Mouse (Mus musculus): Measurements from ENCODE around the gene Lst1. TPM values are rescaled to one million over a fixed set of nuclear protein-coding genes. Genes with fewer than 3 reads are reported as not detected.
A peak's percentile ranks its signal among the peaks of the same experiment; 100 is the strongest.

The Lst1 gene
- total and polyA plus RNA-seq, 3 experiments = 15.2 to 29.0 TPM; not detected in 1

DNA sequence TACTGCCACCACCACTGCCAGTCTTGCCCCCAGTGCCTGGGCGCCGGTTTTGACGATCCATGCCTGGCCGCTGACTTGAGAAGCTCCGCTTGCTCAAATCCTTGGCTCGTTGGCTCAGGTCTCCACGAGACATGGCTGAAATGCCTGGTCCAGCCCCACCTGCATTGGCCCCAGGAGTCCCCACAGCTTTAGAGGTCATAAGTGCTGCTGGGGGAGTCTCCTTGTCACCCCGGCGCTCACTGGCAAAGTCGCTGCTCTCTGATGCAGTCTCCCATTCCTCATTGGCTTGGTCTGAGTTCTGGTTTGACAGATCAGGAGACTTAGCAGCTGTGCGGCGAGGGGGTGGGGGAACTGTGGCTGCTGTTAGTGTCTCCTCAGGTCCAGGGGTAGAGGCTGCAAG is 32.8 kb downstream of the Lst1 start:
- Histone ChIP-seq H3K79me2 (ENCODE audit: control insufficient read depth, insufficient read depth, low read length, poor library complexity) (peaks cover 33% of the 10 kb centered on the region), H3K4me3 (ENCODE audit: control insufficient read depth in 1 of 2, insufficient read depth in 1 of 2, low read depth in 2 of 2, low read length in 2 of 2) (no peak overlapping the region), H3K27ac (ENCODE audit: control insufficient read depth, low read depth, low read length) (no peak overlapping the region), H3K27me3 (ENCODE audit: control insufficient read depth in 1 of 2, insufficient read depth in 2 of 2, low read length in 2 of 2) (no peaks in the 10 kb centered on the region), H3K9ac (ENCODE audit: control insufficient read depth, low read depth, low read length, poor library complexity, severe bottlenecking) (no peak overlapping the region), H3K9me3 (replicated peaks; ENCODE audit: insufficient read depth, low read length) (no peaks in the 10 kb centered on the region), H3K36me3 (ENCODE audit: control insufficient read depth in 1 of 2, insufficient read depth in 2 of 2, low read length in 2 of 2) (peaks cover 6 to 32% of the 10 kb centered on the region in 2 experiments), H3K4me1 (ENCODE audit: control insufficient read depth in 1 of 2, insufficient read depth in 2 of 2, low read length in 2 of 2) (no peaks in the 10 kb centered on the region)
- TF ChIP-seq EP300 (IDR thresholded peaks at IDR 0.05; ENCODE audit: low read depth in 1 of 2, low read length in 2 of 2) (no peak), CTCF (IDR thresholded peaks at IDR 0.05 in 2 of 3, conservative IDR thresholded peaks at IDR 0.05 in 1 of 3; ENCODE audit: control insufficient read depth in 1 of 3, insufficient read depth in 1 of 3, low read depth in 2 of 3, low read length in 3 of 3, poor library complexity in 1 of 3, severe bottlenecking in 1 of 3) (no peak), SIN3A (IDR thresholded peaks at IDR 0.05; ENCODE audit: low read length) (no peak), ELF1 (IDR thresholded peaks at IDR 0.05; ENCODE audit: low read depth, low read length) (no peak), POLR2AphosphoS2 (IDR thresholded peaks at IDR 0.05; ENCODE audit: low read length) (0 out of 2 replicates have a peak, but pooled peaks have one; percentile 3), USF2 (IDR thresholded peaks at IDR 0.05; ENCODE audit: borderline replicate concordance in 1 of 2, insufficient read depth in 1 of 2, low read depth in 1 of 2, low read length in 2 of 2) (no peak), HCFC1 (IDR thresholded peaks at IDR 0.05; ENCODE audit: low read depth, low read length) (no peak), MYC (IDR thresholded peaks at IDR 0.05; ENCODE audit: low read depth, low read length) (no peak)
- no peak for DNase-seq (ENCODE audit: low read depth, low spot score)

DNA sequence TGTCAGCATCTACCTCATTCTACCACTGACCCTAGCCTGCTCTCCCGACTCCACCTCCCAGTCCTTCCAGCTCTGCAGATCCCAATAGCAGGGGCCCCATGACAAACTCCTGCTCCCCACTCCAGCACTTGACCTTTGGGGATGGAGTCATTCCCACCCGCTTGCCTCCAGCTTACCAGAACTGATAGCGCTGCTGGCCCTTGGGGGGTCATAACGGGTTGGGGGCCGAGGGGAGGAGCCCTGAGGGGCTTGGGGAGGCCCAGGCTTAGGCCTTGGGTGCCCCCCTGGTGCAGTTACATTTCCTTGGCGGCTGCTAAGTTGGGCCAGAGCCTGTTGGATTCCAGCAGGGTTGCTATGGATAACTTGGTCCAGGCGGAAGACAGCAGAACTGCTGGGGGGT is 33.6 kb downstream of the Lst1 start:
- no peak for TF ChIP-seq ZMIZ1 (IDR thresholded peaks at IDR 0.05; ENCODE audit: low read depth, low read length)
- no peak for TF ChIP-seq GABPA (IDR thresholded peaks at IDR 0.05; ENCODE audit: low read depth, low read length)
- TF ChIP-seq POLR2AphosphoS2 (IDR thresholded peaks at IDR 0.05; ENCODE audit: low read length) = no peak
- peak in 1 of 2 experiments; percentile 28; a peak in 1 of 4 replicates for TF ChIP-seq POLR2A (IDR thresholded peaks at IDR 0.05; ENCODE audit: control insufficient read depth in 1 of 2, insufficient read depth in 1 of 2, low read depth in 1 of 2, low read length in 2 of 2, poor library complexity in 1 of 2)
- Histone ChIP-seq H3K36me3 (ENCODE audit: control insufficient read depth in 1 of 2, insufficient read depth in 2 of 2, low read length in 2 of 2) (peaks cover 7 to 26% of the 10 kb centered on the region in 2 experiments), H3K79me2 (ENCODE audit: control insufficient read depth, insufficient read depth, low read length, poor library complexity) (peaks cover 26% of the 10 kb centered on the region), H3K27ac (ENCODE audit: control insufficient read depth, low read depth, low read length) (no peak overlapping the region), H3K9me3 (replicated peaks; ENCODE audit: insufficient read depth, low read length) (no peaks in the 10 kb centered on the region), H3K27me3 (ENCODE audit: control insufficient read depth in 1 of 2, insufficient read depth in 2 of 2, low read length in 2 of 2) (no peaks in the 10 kb centered on the region), H3K4me1 (ENCODE audit: control insufficient read depth in 1 of 2, insufficient read depth in 2 of 2, low read length in 2 of 2) (no peaks in the 10 kb centered on the region), H3K4me3 (ENCODE audit: control insufficient read depth in 1 of 2, insufficient read depth in 1 of 2, low read depth in 2 of 2, low read length in 2 of 2) (no peak overlapping the region), H3K9ac (ENCODE audit: control insufficient read depth, low read depth, low read length, poor library complexity, severe bottlenecking) (no peak overlapping the region)
- DNase-seq (ENCODE audit: low read depth, low spot score) = no peak

DNA sequence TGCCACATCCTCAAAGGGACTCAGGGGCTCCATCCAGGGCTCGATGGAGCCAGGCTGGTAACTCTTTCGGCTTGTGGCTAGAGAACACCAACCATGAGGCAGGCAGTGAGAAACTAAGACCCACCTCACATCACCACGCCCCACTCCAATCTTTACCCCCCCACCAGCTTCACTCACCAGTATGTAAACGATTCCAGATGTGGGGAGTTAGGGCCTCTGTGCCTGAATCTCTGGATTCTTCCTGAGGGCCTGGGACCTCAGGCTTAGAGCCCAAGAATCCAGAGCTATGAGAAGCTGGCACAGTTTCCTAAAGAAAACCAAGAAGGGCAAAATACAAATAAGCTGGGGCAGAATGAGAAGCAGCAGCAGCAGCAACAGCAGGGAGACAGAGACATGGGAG is 34.3 kb downstream of the Lst1 start:
- Histone ChIP-seq H3K27me3 (ENCODE audit: control insufficient read depth in 1 of 2, insufficient read depth in 2 of 2, low read length in 2 of 2) (no peaks in the 10 kb centered on the region), H3K9ac (ENCODE audit: control insufficient read depth, low read depth, low read length, poor library complexity, severe bottlenecking) (no peak overlapping the region), H3K4me1 (ENCODE audit: control insufficient read depth in 1 of 2, insufficient read depth in 2 of 2, low read length in 2 of 2) (no peaks in the 10 kb centered on the region), H3K36me3 (ENCODE audit: control insufficient read depth in 1 of 2, insufficient read depth in 2 of 2, low read length in 2 of 2) (peaks cover 7 to 21% of the 10 kb centered on the region in 2 experiments), H3K27ac (ENCODE audit: control insufficient read depth, low read depth, low read length) (no peak overlapping the region), H3K79me2 (ENCODE audit: control insufficient read depth, insufficient read depth, low read length, poor library complexity) (peaks cover 23% of the 10 kb centered on the region), H3K9me3 (replicated peaks; ENCODE audit: insufficient read depth, low read length) (no peaks in the 10 kb centered on the region), H3K4me3 (ENCODE audit: control insufficient read depth in 1 of 2, insufficient read depth in 1 of 2, low read depth in 2 of 2, low read length in 2 of 2) (no peak overlapping the region)
- TF ChIP-seq USF2 (IDR thresholded peaks at IDR 0.05; ENCODE audit: borderline replicate concordance in 1 of 2, insufficient read depth in 1 of 2, low read depth in 1 of 2, low read length in 2 of 2) (no peak), ZKSCAN1 (IDR thresholded peaks at IDR 0.05; ENCODE audit: low read depth, low read length) (no peak), EP300 (IDR thresholded peaks at IDR 0.05; ENCODE audit: low read depth in 1 of 2, low read length in 2 of 2) (no peak), HCFC1 (IDR thresholded peaks at IDR 0.05; ENCODE audit: low read depth, low read length) (no peak), TAL1 (IDR thresholded peaks at IDR 0.05; ENCODE audit: low read length) (no peak), GABPA (IDR thresholded peaks at IDR 0.05; ENCODE audit: low read depth, low read length) (no peak), KAT2A (conservative IDR thresholded peaks at IDR 0.05; ENCODE audit: low read depth, low read length) (no peak), BHLHE40 (IDR thresholded peaks at IDR 0.05; ENCODE audit: borderline replicate concordance, low read depth, low read length) (no peak), SMC3 (IDR thresholded peaks at IDR 0.05; ENCODE audit: low read depth, low read length) (no peak), UBTF (IDR thresholded peaks at IDR 0.05; ENCODE audit: borderline replicate concordance, insufficient read depth, low read depth, low read length) (no peak), MXI1 (IDR thresholded peaks at IDR 0.05; ENCODE audit: low read depth, low read length) (no peak), CHD1 (IDR thresholded peaks at IDR 0.05; ENCODE audit: low read depth, low read length) (no peak), POLR2AphosphoS2 (IDR thresholded peaks at IDR 0.05; ENCODE audit: low read length) (no peak), MEF2A (IDR thresholded peaks at IDR 0.05; ENCODE audit: extremely low read depth, insufficient replicate concordance, low read depth, low read length, poor library complexity, severe bottlenecking) (no peak), MYC (IDR thresholded peaks at IDR 0.05; ENCODE audit: low read depth, low read length) (no peak), E2F4 (IDR thresholded peaks at IDR 0.05; ENCODE audit: borderline replicate concordance, low read depth, low read length) (no peak)
- no peak for DNase-seq (ENCODE audit: low read depth, low spot score)

Data from MEL (cell line).